Mouse (Mus musculus) megakaryocyte, embryonic 14.5 days (primary cell): ENCODE data around the gene Ptk7.

Experiments used
- FLI1 ChIP-seq: IDR thresholded peaks from 2 replicates; pipeline ENCODE4 v1.6.1; 2012; ENCODE audit warnings: low read length, inconsistent platforms, mixed read lengths
- GATA1 ChIP-seq: IDR thresholded peaks from 3 replicates; pipeline ENCODE4 v1.6.1; 2012; ENCODE audit warnings: mixed read lengths, low read length, inconsistent platforms, borderline replicate concordance

GRCm38 (mm10) chr17:46550904-46551303 is 78.4 kb downstream of the Ptk7 start:
- TF ChIP-seq GATA1 (no peak), FLI1 (no peak)
